Mouse (Mus musculus): ENCODE data around the gene Cidec. TPM values are rescaled to one million over a fixed set of nuclear protein-coding genes. Genes with fewer than 3 reads are reported as not detected.

Cidec gene
- polyA plus RNA-seq, 1 experiment from 2014 or later, result 1.3 TPM

GRCm38 (mm10) chr6:113424187-113424586 lies 11.4 kb downstream of the Cidec start:
- TF ChIP-seq EP300 (IDR thresholded peaks at IDR 0.05) (no peak), CTCF (IDR thresholded peaks at IDR 0.05) (no peak)
- Histone ChIP-seq H3K27ac (ENCODE audit: low read length) (no peak overlapping the region), H3K36me3 (ENCODE audit: insufficient read depth, low read length) (no peaks in the 10 kb centered on the region), H3K27me3 (replicated peaks; ENCODE audit: insufficient read depth, low read length) (no peaks in the 10 kb centered on the region), H3K9ac (replicated peaks; ENCODE audit: low read depth) (no peak overlapping the region), H3K4me3 (ENCODE audit: low read depth, low read length) (no peak overlapping the region), H3K4me1 (ENCODE audit: insufficient read depth, low read depth, low read length) (no peaks in the 10 kb centered on the region), H3K9me3 (ENCODE audit: low read length) (no peaks in the 10 kb centered on the region), H3K4me2 (replicated peaks; ENCODE audit: low read depth, low read length) (no peak overlapping the region)
- no peak for DNase-seq (ENCODE audit: low spot score)
- no peak for ATAC-seq
- 78% methylated on average over 7 of the region's 7 CpGs for WGBS

GRCm38 (mm10) chr6:113423000-113423399 lies 12.6 kb downstream of the Cidec start:
- TF ChIP-seq CTCF (IDR thresholded peaks at IDR 0.05) (no peak), EP300 (IDR thresholded peaks at IDR 0.05) (no peak)

GRCm38 (mm10) chr6:113419199-113419587 lies 16.4 kb downstream of the Cidec start, which contains the start of gene Rpusd3:
Rpusd3 (minus strand) TSS chr6:113419340.
- Histone ChIP-seq H3K27me3 (replicated peaks; ENCODE audit: insufficient read depth, low read length) (no peaks in the 10 kb centered on the region), H3K4me2 (replicated peaks; ENCODE audit: low read depth, low read length) (peak within 1 kb of the TSS; percentile 89), H3K9ac (replicated peaks; ENCODE audit: low read depth) (peak within 1 kb of the TSS; percentile 52), H3K27ac (ENCODE audit: low read length) (peak within 1 kb of the TSS; percentile 40; the same call in 1 of the 2 replicates), H3K36me3 (ENCODE audit: insufficient read depth, low read length) (no peaks in the 10 kb centered on the region), H3K4me3 (ENCODE audit: low read depth, low read length) (peak within 1 kb of the TSS; percentile 59), H3K4me1 (ENCODE audit: insufficient read depth, low read depth, low read length) (peaks cover 8% of the 10 kb centered on the region), H3K9me3 (ENCODE audit: low read length) (no peaks in the 10 kb centered on the region)
- peak; percentile 99 for ATAC-seq
- TF ChIP-seq CTCF (IDR thresholded peaks at IDR 0.05), result 0 out of 2 replicates have a peak, but pooled peaks have one; percentile 5
- TF ChIP-seq EP300 (IDR thresholded peaks at IDR 0.05), result no peak
- peak; percentile 98 for DNase-seq (ENCODE audit: low spot score)
- under 1% methylated on average over 25 of the region's 25 CpGs for WGBS

More at GRCm38 (mm10) chr6:113423000-113423399, 12.6 kb downstream of the Cidec start:
- no peak overlapping the region for H3K4me3 ChIP-seq (ENCODE audit: low read depth, low read length)
- ATAC-seq, result no peak
- no peaks in the 10 kb centered on the region for H3K36me3 ChIP-seq (ENCODE audit: insufficient read depth, low read length)
- H3K27ac ChIP-seq (ENCODE audit: low read length), result no peak overlapping the region
- DNase-seq (ENCODE audit: low spot score), result no peak
- no peaks in the 10 kb centered on the region for H3K27me3 ChIP-seq (replicated peaks; ENCODE audit: insufficient read depth, low read length)
- H3K4me2 ChIP-seq (replicated peaks; ENCODE audit: low read depth, low read length), result no peak overlapping the region
- peaks cover 8% of the 10 kb centered on the region for H3K4me1 ChIP-seq (ENCODE audit: insufficient read depth, low read depth, low read length)
- WGBS, result 44% methylated on average over 4 of the region's 4 CpGs
- no peaks in the 10 kb centered on the region for H3K9me3 ChIP-seq (ENCODE audit: low read length)
- H3K9ac ChIP-seq (replicated peaks; ENCODE audit: low read depth), result no peak overlapping the region

GRCm38 (mm10) chr6:113418441-113419198 lies 16.9 kb downstream of the Cidec start:
- peak; percentile 53 for ATAC-seq
- 10% methylated on average over 16 of the region's 16 CpGs for WGBS
- TF ChIP-seq EP300 (IDR thresholded peaks at IDR 0.05), result no peak
- TF ChIP-seq CTCF (IDR thresholded peaks at IDR 0.05), result no peak

GRCm38 (mm10) chr6:113416416-113416815 lies 19.1 kb downstream of the Cidec start:
- no peak overlapping the region for H3K9ac ChIP-seq (replicated peaks; ENCODE audit: low read depth)
- peaks cover 8% of the 10 kb centered on the region for H3K4me1 ChIP-seq (ENCODE audit: insufficient read depth, low read depth, low read length)
- no peak overlapping the region for H3K4me3 ChIP-seq (ENCODE audit: low read depth, low read length)
- WGBS, result 54% methylated on average over 5 of the region's 5 CpGs
- TF ChIP-seq CTCF (IDR thresholded peaks at IDR 0.05) (no peak), EP300 (IDR thresholded peaks at IDR 0.05) (no peak)
- no peak for DNase-seq (ENCODE audit: low spot score)
- H3K36me3 ChIP-seq (ENCODE audit: insufficient read depth, low read length), result no peaks in the 10 kb centered on the region
- H3K4me2 ChIP-seq (replicated peaks; ENCODE audit: low read depth, low read length), result no peak overlapping the region
- no peak overlapping the region for H3K27ac ChIP-seq (ENCODE audit: low read length)
- no peak for ATAC-seq
- no peaks in the 10 kb centered on the region for H3K9me3 ChIP-seq (ENCODE audit: low read length)
- no peaks in the 10 kb centered on the region for H3K27me3 ChIP-seq (replicated peaks; ENCODE audit: insufficient read depth, low read length)

More at GRCm38 (mm10) chr6:113418441-113419198, 16.9 kb downstream of the Cidec start:
- H3K27ac ChIP-seq (ENCODE audit: low read length), result peak overlapping the region; percentile 40; the same call in 1 of the 2 replicates
- H3K4me1 ChIP-seq (ENCODE audit: insufficient read depth, low read depth, low read length), result peaks cover 8% of the 10 kb centered on the region
- peak overlapping the region; percentile 52 for H3K9ac ChIP-seq (replicated peaks; ENCODE audit: low read depth)
- H3K36me3 ChIP-seq (ENCODE audit: insufficient read depth, low read length), result no peaks in the 10 kb centered on the region
- H3K4me3 ChIP-seq (ENCODE audit: low read depth, low read length), result peak overlapping the region; percentile 59
- H3K4me2 ChIP-seq (replicated peaks; ENCODE audit: low read depth, low read length), result peak overlapping the region; percentile 89
- peak; percentile 33 for DNase-seq (ENCODE audit: low spot score)
- H3K9me3 ChIP-seq (ENCODE audit: low read length), result no peaks in the 10 kb centered on the region
- no peaks in the 10 kb centered on the region for H3K27me3 ChIP-seq (replicated peaks; ENCODE audit: insufficient read depth, low read length)

- H3K27ac ChIP-seq (ENCODE audit: low read length), result no peak overlapping the region
- H3K27me3 ChIP-seq (replicated peaks; ENCODE audit: insufficient read depth, low read length), result no peaks in the 10 kb centered on the region
- ATAC-seq (no peak), DNase-seq (ENCODE audit: low spot score) (no peak)
- no peaks in the 10 kb centered on the region for H3K4me1 ChIP-seq (ENCODE audit: insufficient read depth, low read depth, low read length)
- H3K36me3 ChIP-seq (ENCODE audit: insufficient read depth, low read length), result no peaks in the 10 kb centered on the region
- no peaks in the 10 kb centered on the region for H3K9me3 ChIP-seq (ENCODE audit: low read length)
- H3K4me2 ChIP-seq (replicated peaks; ENCODE audit: low read depth, low read length), result no peak overlapping the region
- no peak overlapping the region for H3K9ac ChIP-seq (replicated peaks; ENCODE audit: low read depth)
- H3K4me3 ChIP-seq (ENCODE audit: low read depth, low read length), result no peak overlapping the region
- WGBS, result 50% methylated on average over 1 of the region's 1 CpGs
- TF ChIP-seq EP300 (IDR thresholded peaks at IDR 0.05) (no peak), CTCF (IDR thresholded peaks at IDR 0.05) (no peak)
Observed at GRCm38 (mm10) chr6:113410001-113410400, 25.6 kb downstream of the Cidec start.

All from lung, postnatal 0 days (tissue).